Mouse (Mus musculus) cerebellum, postnatal 36 days (tissue): ENCODE data around the gene Rpl13a.
"Not testable (repeated sequence)": the region's sequence is repeated elsewhere in the genome, so short reads cannot be mapped to it uniquely, and the experiment has no call there.

Experiments used
- DNase-seq, 2 experiments: peaks; one replicate each; pipeline ENCODE4 v3.0.0; 2021 to 2022; ENCODE audit warnings: mixed read lengths in 2 of 2

Rpl13a gene

GRCm38 (mm10) chr7:45156206-45156605 lies 27.6 kb upstream of the Rpl13a start:
- DNase-seq: no peak

GRCm38 (mm10) chr7:45155590-45155989 lies 27.0 kb upstream of the Rpl13a start:
- DNase-seq: no peak

GRCm38 (mm10) chr7:45154993-45155514 lies 26.5 kb upstream of the Rpl13a start:
- DNase-seq: peak; percentile 66 to 68

GRCm38 (mm10) chr7:45154096-45154992 lies 25.8 kb upstream of the Rpl13a start, which contains the start of the genes Pih1d1 and Aldh16a1:
TSS of gene Pih1d1 (plus strand) at chr7:45154303.
TSS of gene Aldh16a1 (minus strand) at chr7:45154584.
- DNase-seq: peak; percentile 98

GRCm38 (mm10) chr7:45153586-45153985 lies 25.0 kb upstream of the Rpl13a start:
- no peak for DNase-seq

GRCm38 (mm10) chr7:45153052-45153451 lies 24.5 kb upstream of the Rpl13a start:
- DNase-seq: not testable (repeated sequence)

DNA sequence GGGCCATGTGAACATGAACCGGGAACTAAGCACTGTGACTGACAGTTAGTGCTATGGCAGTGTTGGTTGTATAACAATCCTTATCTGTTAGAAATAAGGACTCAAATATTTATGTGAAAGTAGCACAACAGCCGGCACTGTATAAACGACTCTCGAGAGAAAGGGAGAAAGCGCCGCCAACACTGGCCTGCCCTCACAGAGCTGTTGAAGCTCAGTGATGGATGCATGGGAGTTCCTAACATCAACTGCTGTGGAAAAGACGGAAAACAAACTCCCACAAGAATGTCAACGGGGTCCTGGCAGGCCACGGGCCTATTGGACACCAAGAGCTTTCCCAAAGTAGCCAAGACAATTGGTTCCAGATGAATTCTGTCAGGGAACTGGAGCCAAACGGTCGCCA lies 22.7 kb upstream of the Rpl13a start:
- DNase-seq: no peak

GRCm38 (mm10) chr7:45150321-45150720 lies 21.8 kb upstream of the Rpl13a start:
- no peak for DNase-seq

DNA sequence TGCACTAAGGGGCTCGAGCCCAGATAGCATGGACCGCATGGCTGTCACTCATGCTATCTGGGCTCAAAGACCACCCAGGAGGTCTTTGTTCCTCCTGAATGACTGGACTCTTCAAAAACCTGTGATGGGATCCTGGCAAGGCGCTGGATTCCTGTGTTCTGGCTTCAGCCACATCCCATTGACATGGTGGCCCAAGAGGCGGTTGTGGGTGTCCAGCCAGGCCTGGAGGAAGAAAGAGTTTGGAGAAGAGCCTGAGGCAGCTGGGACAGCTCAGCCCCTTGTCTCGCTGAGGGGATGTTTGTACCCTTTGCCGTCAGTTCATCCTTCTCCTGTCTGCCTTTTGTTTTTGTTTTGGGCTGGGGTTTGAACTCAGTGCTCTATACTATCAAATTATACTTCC lies 21.0 kb upstream of the Rpl13a start:
- no peak for DNase-seq

DNA sequence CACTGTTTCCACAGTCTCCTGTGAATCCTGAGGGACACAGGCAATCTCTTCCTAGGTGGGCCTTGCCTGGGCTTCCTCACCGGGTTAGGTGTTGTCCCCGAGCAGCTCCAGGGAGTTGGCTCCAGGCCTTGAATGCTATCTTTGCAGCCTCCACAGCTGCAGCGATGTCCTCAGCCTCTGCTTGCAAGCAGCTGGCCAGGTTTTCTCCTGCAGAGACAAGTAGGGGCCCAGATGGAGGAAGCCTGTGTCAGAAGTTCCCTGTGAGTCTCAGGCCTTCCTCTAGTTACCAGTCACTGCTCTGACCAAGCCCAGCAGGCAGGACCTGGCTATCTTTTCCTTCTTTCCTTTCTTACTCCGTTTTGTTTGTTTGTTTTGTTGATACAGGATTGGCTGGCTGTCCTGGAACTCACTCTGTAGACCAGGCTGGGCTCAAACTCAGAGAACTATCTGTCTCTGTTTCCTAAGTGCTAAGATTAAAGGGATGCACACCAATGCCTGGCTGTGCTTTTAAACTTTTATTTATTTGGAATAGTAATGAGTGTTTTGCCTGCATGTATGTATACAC lies 20.1 kb upstream of the Rpl13a start:
- no peak for DNase-seq

GRCm38 (mm10) chr7:45147899-45148298 lies 19.3 kb upstream of the Rpl13a start:
- no peak for DNase-seq

GRCm38 (mm10) chr7:45147267-45147666 lies 18.7 kb upstream of the Rpl13a start:
- DNase-seq: no peak

GRCm38 (mm10) chr7:45145460-45145859 lies 16.9 kb upstream of the Rpl13a start:
- DNase-seq: no peak

- no peak for DNase-seq
These were observed 16.0 kb upstream of the Rpl13a start for GRCm38 (mm10) chr7:45144368-45145174.

- DNase-seq: no peak
These were observed 13.4 kb upstream of the Rpl13a start for GRCm38 (mm10) chr7:45141914-45142313.

GRCm38 (mm10) chr7:45141319-45141718 lies 12.8 kb upstream of the Rpl13a start:
- no peak for DNase-seq

DNA sequence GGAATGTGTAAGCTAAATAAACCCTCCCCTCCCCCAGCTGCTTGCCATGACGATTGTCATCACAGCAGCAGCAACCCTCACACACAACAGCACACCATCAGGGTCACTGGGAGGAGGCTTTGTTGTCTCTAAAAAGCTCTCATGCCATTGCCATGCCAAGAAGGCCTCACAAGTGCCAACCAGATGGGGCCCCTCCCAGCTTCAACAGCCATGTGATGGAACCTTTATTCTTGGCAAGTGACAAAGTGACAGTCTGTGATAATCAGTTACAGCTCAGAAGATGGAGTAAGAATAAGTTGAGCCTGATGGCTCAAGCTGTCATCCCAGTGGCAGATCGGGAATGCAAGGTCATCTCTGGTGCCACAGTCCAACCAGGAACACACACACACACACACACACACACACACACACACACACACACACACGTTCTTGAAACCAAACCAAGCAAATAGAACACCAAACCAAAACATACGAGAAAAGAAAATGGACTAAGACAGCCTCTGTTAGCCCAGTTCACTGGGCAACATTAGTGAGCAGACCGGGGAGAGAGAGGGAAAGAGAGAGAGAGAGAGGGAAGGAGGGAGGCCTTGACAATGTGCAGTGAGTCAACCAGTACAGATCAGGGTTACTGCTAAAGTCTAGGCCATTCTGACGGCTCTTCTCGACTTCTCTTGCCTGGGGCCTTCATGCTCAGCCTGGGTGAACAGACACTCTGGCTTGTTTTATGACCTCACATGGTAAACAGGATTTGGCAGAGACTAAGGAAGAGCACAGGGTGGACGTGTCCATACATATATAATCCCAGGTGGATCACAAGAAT lies 11.6 kb upstream of the Rpl13a start:
- DNase-seq: no peak

DNA sequence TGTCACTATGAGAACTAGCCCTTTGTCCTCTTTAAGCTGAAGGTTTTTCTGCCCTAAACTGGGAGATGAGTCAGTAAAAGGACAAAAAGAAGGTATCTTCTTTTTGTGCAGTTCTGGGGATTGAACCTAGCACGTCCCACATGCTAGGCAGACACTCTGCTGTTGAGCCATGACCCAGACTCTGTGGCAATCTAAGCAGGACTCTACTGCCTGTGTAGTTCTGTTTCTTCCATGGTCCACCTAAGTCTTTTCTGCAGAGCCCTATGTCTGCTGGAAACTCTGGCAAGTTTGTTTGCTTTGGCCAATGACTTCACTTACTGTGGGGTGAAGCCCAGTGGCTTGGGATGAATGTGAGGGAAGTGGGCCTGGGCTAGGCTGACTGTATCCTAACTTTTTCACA lies 9.8 kb upstream of the Rpl13a start:
- DNase-seq: no peak

DNA sequence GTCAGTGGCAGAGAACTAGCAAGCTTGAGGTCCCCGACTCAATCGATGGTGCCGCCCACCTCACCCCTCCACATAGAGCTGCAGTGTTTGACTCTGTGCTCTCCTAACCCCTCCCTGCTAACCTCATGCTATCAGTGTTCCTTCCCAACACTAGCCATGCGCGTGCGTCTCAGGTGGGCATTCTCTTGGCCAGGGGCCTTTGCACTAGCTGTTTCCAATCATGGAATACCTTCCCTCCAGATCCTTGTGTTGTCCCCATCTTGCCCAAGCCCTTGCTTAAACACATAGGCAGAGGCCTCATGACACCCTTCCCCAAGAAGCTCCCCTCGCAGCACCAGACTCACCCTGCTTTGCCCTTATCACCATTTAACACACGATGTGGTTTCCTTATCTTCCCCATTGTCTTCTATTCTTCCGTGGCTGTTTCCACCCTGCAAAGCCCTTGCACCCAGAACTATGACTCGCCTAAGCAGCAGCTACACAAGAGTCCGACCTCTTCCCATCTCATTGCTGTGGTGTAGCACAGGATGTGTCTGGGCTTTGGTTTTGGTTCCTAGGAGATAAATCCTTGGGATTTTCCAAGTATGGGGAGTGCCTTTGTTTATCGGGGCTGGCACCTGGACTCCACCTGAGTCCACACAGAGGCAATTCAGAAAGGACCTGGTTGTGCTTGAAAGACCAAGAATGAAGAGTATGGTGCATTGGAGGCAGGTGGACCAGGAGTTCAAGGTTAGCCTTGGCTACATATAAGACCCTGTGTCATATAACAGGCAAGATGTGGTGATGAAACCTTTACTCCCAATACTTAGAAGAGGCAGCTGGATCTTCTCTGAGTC lies 8.8 kb upstream of the Rpl13a start:
- DNase-seq: no peak

DNA sequence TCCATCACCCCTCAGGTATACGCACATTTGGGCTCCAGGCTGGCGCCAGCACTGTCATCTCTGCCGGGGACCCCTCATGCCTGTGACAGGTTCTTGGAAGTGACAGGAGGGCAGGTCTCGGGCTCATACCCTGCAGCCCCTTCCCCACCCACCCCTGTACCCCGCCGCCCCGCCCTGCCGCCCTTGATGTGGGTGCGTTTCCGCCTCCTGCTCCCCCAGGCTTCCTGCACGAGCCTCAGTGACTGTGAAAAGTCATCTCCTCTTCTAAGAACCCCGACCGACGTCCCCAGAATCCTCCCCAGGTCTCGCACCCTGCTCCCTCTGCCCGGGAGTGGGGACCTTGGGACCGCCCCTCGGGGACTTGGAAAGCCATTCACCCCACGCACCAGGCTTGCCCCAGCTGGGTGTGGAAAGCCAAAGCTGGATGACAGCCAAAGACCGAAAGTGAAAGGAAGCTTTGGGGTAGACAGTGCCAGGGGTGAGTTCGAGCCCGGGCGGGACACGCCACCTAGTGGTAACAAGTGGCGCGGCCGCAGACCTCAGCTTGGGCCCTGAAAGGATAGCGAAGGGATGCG lies 7.5 kb upstream of the Rpl13a start, which contains the start of the genes Gm45713 and Flt3l:
Gene Gm45713 (minus strand): TSS at position 239 of the 575 bp plus-strand sequence.
Gene Flt3l (minus strand): TSS at position 440 of the 575 bp plus-strand sequence.
- peak; percentile 89 to 93 for DNase-seq

- DNase-seq: no peak
These were observed 6.8 kb upstream of the Rpl13a start for GRCm38 (mm10) chr7:45135370-45135769.
